Mouse (Mus musculus): ENCODE measurements around the gene Mfsd4a.

- TF ChIP-seq CTCF (IDR thresholded peaks at IDR 0.05; ENCODE audit: borderline replicate concordance, insufficient read depth, low read depth, low read length) (no peak), POLR2A (IDR thresholded peaks at IDR 0.05; ENCODE audit: borderline replicate concordance, insufficient read depth, low read length) (peak; percentile 73; the same call in 1 of the 2 replicates)
These were observed 60.5 kb downstream of the Mfsd4a start, which contains the start of gene Elk4 for GRCm38 (mm10) chr1:132007282-132007815.
